Mouse (Mus musculus): Measurements from ENCODE around the gene Lrrfip2. TPM values are rescaled to one million over a fixed set of nuclear protein-coding genes. Genes with fewer than 3 reads are reported as not detected.

Lrrfip2 gene
- total RNA-seq, 2 experiments from 2014 or later, result 72.4 to 82.2 TPM

DNA sequence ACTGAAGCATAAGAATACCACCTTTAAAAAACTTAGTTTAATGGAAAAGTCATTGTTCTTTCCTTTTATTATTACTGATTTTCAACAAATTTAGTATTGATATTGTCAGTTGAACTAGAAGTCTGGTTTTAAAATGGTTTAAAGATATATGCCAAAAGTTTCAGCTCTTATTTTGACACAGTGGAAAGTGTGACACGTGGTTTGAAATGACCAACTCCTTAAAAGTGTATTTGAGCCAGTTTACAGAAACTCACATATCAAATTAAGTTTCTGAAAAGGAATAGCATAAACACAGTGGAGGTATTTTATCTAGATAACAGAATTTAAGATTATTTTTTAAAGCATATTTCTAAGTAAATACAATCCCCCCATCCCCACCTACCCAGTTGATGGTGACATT, 156.6 kb downstream of the Lrrfip2 start:
- no peak for DNase-seq (ENCODE audit: low spot score)

GRCm38 (mm10) chr9:111275156-111275555, 157.8 kb downstream of the Lrrfip2 start:
- no peak for DNase-seq (ENCODE audit: low spot score)

Other genes starting within 250 kb of the Lrrfip2 start
- gene Als2cl, start 237.7 kb upstream of the Lrrfip2 start, total RNA-seq (2021), result 1 to 10 TPM; 4.2 to 4.7 TPM
- gene Tmie, start 237.5 kb upstream of the Lrrfip2 start, total RNA-seq (2021), result 1 to 10 TPM in 1 of 2 experiments, under 1 TPM in 1; 0.91 to 1.0 TPM
- 1 to 10 TPM; 1.2 TPM for gene Fam240a, start 200.7 kb upstream of the Lrrfip2 start, total RNA-seq (2021)
- gene Tdgf1, start 171.4 kb upstream of the Lrrfip2 start, total RNA-seq (2021), result not detected
- gene Lrrc2, start 166.0 kb upstream of the Lrrfip2 start, total RNA-seq (2021), result 100 to 1,000 TPM in 1 of 2 experiments, 10 to 100 TPM in 1; 82.8 to 112 TPM
- 1 to 10 TPM in 1 of 2 experiments, under 1 TPM in 1; 0.94 to 2.4 TPM for gene Rtp3, start 127.0 kb upstream of the Lrrfip2 start, total RNA-seq (2021)
- gene Ltf, start 98.3 kb upstream of the Lrrfip2 start, total RNA-seq (2021), result under 1 TPM in 1 of 2 experiments, not detected in 1; 0.07 TPM
- gene Ccrl2, start 60.1 kb upstream of the Lrrfip2 start, total RNA-seq (2021), result 1 to 10 TPM; 7.7 to 7.9 TPM
- 1 to 10 TPM; 5.4 to 6.4 TPM for gene Mlh1, start 154.2 kb downstream of the Lrrfip2 start, total RNA-seq (2021)
- 10 to 100 TPM; 19.7 to 20.4 TPM for gene Epm2aip1, start 154.3 kb downstream of the Lrrfip2 start, total RNA-seq (2021)
- under 1 TPM; 0.02 to 0.07 TPM for gene Trank1, start 194.1 kb downstream of the Lrrfip2 start, total RNA-seq (2021)